Mouse (Mus musculus) subcutaneous adipose tissue, adult 2 months (tissue): ENCODE results near the gene Gmip. TPM values are rescaled to one million over a fixed set of nuclear protein-coding genes. Genes with fewer than 3 reads are reported as not detected.

Experiments used
- polyA plus RNA-seq: library from polyadenylated mRNA; depleted of rRNA; stranded (reverse); fragments of >200 nt; gene quantifications from 2 replicates; pipeline ENCODE4 v1.2.3, GENCODE M21; 2012; ENCODE audit warnings: low replicate concordance; rRNA removed

Gene Gmip
- polyA plus RNA-seq: 25.8 and 73.1 TPM in 2 replicates

DNA sequence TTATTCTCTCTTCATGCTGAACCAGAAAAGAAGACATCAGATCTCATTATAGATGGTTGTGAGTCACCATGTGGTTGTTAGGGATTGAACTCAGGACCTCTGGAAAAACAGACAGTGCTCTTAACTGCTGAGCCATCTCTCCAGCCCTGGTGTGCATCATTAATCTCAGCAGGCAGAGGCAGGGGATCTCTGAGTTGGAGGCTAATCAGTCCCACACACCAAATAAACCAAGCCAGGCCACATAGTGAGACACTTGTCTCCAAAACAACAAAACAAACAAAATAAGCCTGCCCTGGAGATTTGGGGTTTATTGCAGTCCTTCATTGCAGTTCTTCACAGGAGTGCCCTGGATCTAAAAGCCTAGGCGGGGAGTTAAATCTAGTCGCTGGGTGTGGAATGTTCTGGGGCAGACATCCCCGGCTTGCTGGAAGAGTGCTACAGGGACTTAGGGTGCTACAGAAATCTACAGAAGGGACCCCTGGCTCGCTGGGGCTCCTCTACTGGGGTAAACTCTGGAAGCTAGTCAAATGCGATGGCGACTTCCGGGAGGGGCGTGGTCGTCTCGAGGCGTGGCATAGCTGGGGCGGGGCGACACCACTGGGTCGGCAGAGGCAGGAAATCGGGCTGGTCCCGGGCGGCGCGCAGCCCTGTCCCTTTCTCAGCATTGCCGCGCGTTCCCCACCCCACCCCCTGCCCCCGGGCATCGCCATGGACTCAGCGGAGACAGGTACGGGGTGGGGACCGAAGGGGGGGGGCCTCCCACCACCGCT, at the start of gene Gmip:
Gmip (plus strand) TSS at position 586 of the 770 bp plus-strand sequence.

DNA sequence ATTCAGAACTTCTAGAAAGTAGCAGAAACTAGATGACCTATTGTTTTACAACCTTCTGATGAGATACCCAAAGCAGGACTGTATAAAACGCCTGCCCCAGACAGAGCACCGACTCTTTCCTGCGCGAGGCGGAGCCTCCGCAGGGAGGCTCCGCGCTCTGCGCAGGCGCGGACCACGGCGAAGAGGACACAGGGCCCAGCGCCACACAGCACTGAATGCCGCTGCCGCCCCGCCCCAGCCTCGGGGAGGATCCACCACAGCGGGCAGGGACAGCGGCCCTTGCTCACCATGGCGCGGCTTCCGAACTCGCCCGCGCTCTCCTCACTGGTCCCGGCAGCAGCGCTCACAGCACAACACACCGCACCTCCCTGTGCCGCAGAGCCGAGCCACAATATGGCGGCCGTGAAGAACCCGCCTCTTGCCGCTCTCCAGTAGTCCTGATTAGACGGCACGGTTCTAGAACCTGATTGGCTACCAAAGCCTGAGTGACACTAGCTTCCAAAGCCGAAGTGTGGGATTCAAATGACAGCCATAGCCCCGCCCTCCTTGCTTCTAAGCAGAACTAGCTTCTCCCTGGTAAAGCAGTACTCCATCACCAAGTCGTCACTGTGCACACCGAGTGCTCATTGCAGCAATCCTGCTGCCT, 33.9 kb upstream of the Gmip start, which contains the start of gene Gm20422:
Gm20422 (minus strand) TSS at position 384 of the 646 bp plus-strand sequence.

DNA sequence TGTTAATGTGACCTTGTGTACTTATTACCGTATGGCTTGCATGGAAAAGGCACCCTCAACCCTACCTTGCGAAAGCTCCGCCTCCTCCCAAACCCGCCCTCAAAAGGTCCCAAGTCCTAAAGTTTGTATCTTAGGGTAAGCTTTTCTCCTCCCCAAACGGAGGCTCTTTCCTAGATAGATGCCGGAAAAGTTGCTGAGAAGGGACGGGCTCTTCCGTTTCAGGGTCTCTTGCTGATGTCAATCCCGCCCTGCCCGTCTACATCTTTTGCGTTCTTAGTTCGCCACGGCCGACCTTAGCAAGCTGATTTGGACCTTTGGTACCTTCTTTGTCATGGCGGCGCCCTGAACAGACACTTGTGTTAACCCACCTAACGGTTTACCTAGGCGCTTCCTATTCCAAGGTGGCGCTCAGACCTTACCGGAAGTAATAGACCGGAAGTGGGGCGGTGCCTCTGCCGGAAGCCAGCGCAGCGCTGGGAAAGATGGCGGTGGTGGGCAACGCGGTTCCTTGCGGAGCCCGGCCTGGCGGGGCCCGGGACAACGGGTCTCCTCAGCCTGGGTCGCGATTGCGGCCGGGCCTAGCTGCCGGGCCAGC, 17.6 kb upstream of the Gmip start, which contains the start of the genes Atp13a1 and Zfp866:
Atp13a1 (plus strand) TSS at position 391 of the 595 bp plus-strand sequence.
Zfp866 (minus strand) TSS at position 406 of the 595 bp plus-strand sequence.

DNA sequence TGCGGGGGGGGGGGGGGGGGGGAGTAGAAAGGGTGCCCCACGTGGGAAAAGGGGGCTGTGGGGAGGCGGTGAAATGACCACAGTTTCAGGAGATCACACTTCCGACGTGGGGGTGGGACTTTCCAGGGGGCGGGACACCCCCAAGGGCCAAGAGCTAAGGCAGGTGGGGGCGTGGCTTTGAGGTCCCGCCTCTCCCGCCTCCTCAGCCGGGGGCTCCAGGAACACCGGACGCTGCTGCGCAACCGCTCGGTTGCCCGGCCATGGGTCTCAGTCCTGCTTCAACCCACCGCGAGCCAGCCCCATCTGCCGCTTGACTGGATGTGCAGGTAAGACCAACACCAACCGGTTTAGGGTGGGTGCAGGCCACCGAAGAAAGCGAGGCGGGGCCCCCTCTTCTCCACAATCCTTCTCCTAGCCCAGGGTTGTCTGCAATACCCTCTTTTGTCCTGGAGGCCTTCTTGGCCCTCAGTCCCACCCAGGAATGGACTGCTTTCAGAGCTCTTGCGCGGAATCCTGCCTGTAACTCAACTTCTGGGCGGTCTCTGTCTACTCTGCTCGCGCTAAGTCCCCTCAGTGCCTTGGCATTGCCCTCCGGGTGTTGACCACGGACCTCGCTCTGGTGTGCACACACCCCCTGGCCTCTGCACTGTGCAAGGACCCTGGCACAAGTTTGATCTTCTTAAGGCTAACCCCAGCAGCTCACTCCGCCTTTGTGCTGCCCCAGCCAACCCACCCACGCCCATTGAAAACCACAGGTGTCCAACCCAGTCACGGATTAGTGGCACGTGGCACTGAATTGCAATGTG, 14.1 kb downstream of the Gmip start, which contains the start of gene Lpar2:
Lpar2 (plus strand) TSS at position 44 of the 806 bp plus-strand sequence.

DNA sequence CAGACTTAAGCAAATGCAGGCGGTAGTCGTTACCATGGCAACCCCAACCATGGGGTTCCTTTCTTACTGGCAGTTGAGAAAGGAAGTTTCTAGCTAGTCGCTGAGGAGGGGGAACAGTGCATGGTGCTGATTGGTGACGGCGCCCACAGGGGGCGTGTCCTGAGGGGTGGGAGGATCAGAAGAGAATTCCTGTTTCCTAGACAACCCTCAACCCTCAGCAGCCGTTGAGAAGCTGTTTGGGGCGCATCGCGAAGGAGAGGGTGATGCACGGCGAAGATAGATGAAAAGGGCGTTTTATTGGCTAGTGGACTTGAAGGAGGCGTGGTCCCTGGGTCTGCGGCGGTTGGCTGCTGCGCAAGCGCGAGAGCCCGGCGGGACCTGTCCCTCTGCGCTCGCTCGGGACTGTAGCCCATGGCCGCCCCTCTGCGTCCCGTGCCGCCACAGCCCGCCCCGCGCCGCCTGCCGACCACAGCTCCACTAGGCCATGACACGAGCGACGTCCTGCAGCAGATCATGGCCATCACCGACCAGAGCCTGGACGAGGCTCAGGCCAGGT, 23.9 kb downstream of the Gmip start, which contains the start of gene Pbx4:
Pbx4 (plus strand) TSS at position 194 of the 556 bp plus-strand sequence.

Other genes starting within 250 kb of the Gmip start
- 6.5 and 6.6 TPM in 2 replicates for gene Zfp868, start 183.1 kb upstream of the Gmip start, polyA plus RNA-seq
- gene Zfp964, start 154.2 kb upstream of the Gmip start, polyA plus RNA-seq: 1.0 and 2.0 TPM in 2 replicates
- 4.0 and 5.9 TPM in 2 replicates for gene Zfp869, start 98.0 kb upstream of the Gmip start, polyA plus RNA-seq
- gene Zfp963, start 58.7 kb upstream of the Gmip start, polyA plus RNA-seq: 1.5 and 2.5 TPM in 2 replicates
- 1.1 and 2.3 TPM in 2 replicates for gene Gm20422, start 33.8 kb upstream of the Gmip start, polyA plus RNA-seq
- 45.6 and 98.1 TPM in 2 replicates for gene Atp13a1, start 17.5 kb upstream of the Gmip start, polyA plus RNA-seq
- 8.4 and 17.9 TPM in 2 replicates for gene Zfp866, start 17.5 kb upstream of the Gmip start, polyA plus RNA-seq
- gene Lpar2, start 13.8 kb downstream of the Gmip start, polyA plus RNA-seq: 0.34 and 5.2 TPM in 2 replicates
- gene Pbx4, start 23.8 kb downstream of the Gmip start, polyA plus RNA-seq: 0.79 and 5.2 TPM in 2 replicates
- gene Cilp2, start 79.0 kb downstream of the Gmip start, polyA plus RNA-seq: 0.07 and 0.41 TPM in 2 replicates
- 0.56 and 1.2 TPM in 2 replicates for gene Tssk6, start 93.5 kb downstream of the Gmip start, polyA plus RNA-seq
- gene Ndufa13, start 93.9 kb downstream of the Gmip start, polyA plus RNA-seq: 124 and 130 TPM in 2 replicates
- 3.1 and 5.2 TPM in 2 replicates for gene Yjefn3, start 94.0 kb downstream of the Gmip start, polyA plus RNA-seq
- 50.7 and 79.7 TPM in 2 replicates for gene Gatad2a, start 187.7 kb downstream of the Gmip start, polyA plus RNA-seq
- 76.7 and 101 TPM in 2 replicates for gene Mau2, start 234.1 kb downstream of the Gmip start, polyA plus RNA-seq
- gene Sugp1, start 234.1 kb downstream of the Gmip start, polyA plus RNA-seq: 10.8 and 14.6 TPM in 2 replicates